Mouse (Mus musculus): ENCODE measurements around the gene Bahcc1. TPM values are rescaled to one million over a fixed set of nuclear protein-coding genes. Genes with fewer than 3 reads are reported as not detected.

Gene Bahcc1
- polyA plus RNA-seq, 1 experiment = 7.6 TPM

GRCm38 (mm10) chr11:120279335-120279734, 46.6 kb downstream of the Bahcc1 start:
- no peak for DNase-seq (ENCODE audit: low read depth, low spot score)
- WGBS = 90% methylated on average over 11 of the region's 11 CpGs

- DNase-seq (ENCODE audit: low read depth, low spot score) = no peak
- WGBS = 88% methylated on average over 25 of the region's 25 CpGs
Observed at GRCm38 (mm10) chr11:120280281-120280773, 47.6 kb downstream of the Bahcc1 start.

- DNase-seq (ENCODE audit: low read depth, low spot score) = no peak
- WGBS = 94% methylated on average over 7 of the region's 7 CpGs
Observed at GRCm38 (mm10) chr11:120280774-120281173, 48.0 kb downstream of the Bahcc1 start.

- 86% methylated on average over 3 of the region's 3 CpGs for WGBS
- no peak for DNase-seq (ENCODE audit: low read depth, low spot score)
Observed at GRCm38 (mm10) chr11:120281197-120281596, 48.5 kb downstream of the Bahcc1 start.

GRCm38 (mm10) chr11:120283542-120283941, 50.8 kb downstream of the Bahcc1 start:
- 86% methylated on average over 5 of the region's 5 CpGs for WGBS
- no peak for DNase-seq (ENCODE audit: low read depth, low spot score)

GRCm38 (mm10) chr11:120289644-120290043, 56.9 kb downstream of the Bahcc1 start:
- no peak for DNase-seq (ENCODE audit: low read depth, low spot score)
- 96% methylated on average over 17 of the region's 17 CpGs for WGBS

- DNase-seq (ENCODE audit: low read depth, low spot score) = no peak
- 90% methylated on average over 14 of the region's 14 CpGs for WGBS
Observed at GRCm38 (mm10) chr11:120290266-120290665, 57.5 kb downstream of the Bahcc1 start.

GRCm38 (mm10) chr11:120293714-120294113, 61.0 kb downstream of the Bahcc1 start:
- 90% methylated on average over 1 of the region's 1 CpGs for WGBS
- DNase-seq (ENCODE audit: low read depth, low spot score) = no peak

- 56% methylated on average over 13 of the region's 13 CpGs for WGBS
- DNase-seq (ENCODE audit: low read depth, low spot score) = no peak
Observed at GRCm38 (mm10) chr11:120296305-120297144, 63.8 kb downstream of the Bahcc1 start.

GRCm38 (mm10) chr11:120297767-120298166, 65.0 kb downstream of the Bahcc1 start:
- WGBS = 74% methylated on average over 7 of the region's 7 CpGs
- no peak for DNase-seq (ENCODE audit: low read depth, low spot score)

GRCm38 (mm10) chr11:120298441-120299141, 65.8 kb downstream of the Bahcc1 start:
- DNase-seq (ENCODE audit: low read depth, low spot score) = no peak

GRCm38 (mm10) chr11:120299484-120299883, 66.7 kb downstream of the Bahcc1 start:
- no peak for DNase-seq (ENCODE audit: low read depth, low spot score)

More at GRCm38 (mm10) chr11:120298441-120299141, 65.8 kb downstream of the Bahcc1 start:
- WGBS = 55% methylated on average over 4 of the region's 4 CpGs

GRCm38 (mm10) chr11:120303119-120303518, 70.4 kb downstream of the Bahcc1 start:
- no peak for DNase-seq (ENCODE audit: low read depth, low spot score)
- 90% methylated on average over 9 of the region's 9 CpGs for WGBS

More at GRCm38 (mm10) chr11:120299484-120299883, 66.7 kb downstream of the Bahcc1 start:
- WGBS = 70% methylated on average over 5 of the region's 5 CpGs

GRCm38 (mm10) chr11:120303559-120304349, 71.0 kb downstream of the Bahcc1 start:
- 92% methylated on average over 21 of the region's 21 CpGs for WGBS

GRCm38 (mm10) chr11:120304350-120304694, 71.6 kb downstream of the Bahcc1 start:
- no peak for DNase-seq (ENCODE audit: low read depth, low spot score)

More at GRCm38 (mm10) chr11:120303559-120304349, 71.0 kb downstream of the Bahcc1 start:
- DNase-seq (ENCODE audit: low read depth, low spot score) = no peak

GRCm38 (mm10) chr11:120304886-120305534, 72.3 kb downstream of the Bahcc1 start:
- peak; percentile 89 for DNase-seq (ENCODE audit: low read depth, low spot score)
- under 1% methylated on average over 53 of the region's 53 CpGs for WGBS

More at GRCm38 (mm10) chr11:120304350-120304694, 71.6 kb downstream of the Bahcc1 start:
- 42% methylated on average over 5 of the region's 5 CpGs for WGBS

GRCm38 (mm10) chr11:120305535-120306365, 73.0 kb downstream of the Bahcc1 start:
- DNase-seq (ENCODE audit: low read depth, low spot score) = no peak
- 28% methylated on average over 15 of the region's 15 CpGs for WGBS

GRCm38 (mm10) chr11:120306366-120307131, 73.8 kb downstream of the Bahcc1 start:
- no peak for DNase-seq (ENCODE audit: low read depth, low spot score)
- WGBS = 83% methylated on average over 12 of the region's 12 CpGs

Measured in large intestine, adult 2 months (tissue).